Mouse (Mus musculus): ENCODE data around the gene Gm21541. TPM values are rescaled to one million over a fixed set of nuclear protein-coding genes. Genes with fewer than 3 reads are reported as not detected.
"Not testable (repeated sequence)": the region's sequence is repeated elsewhere in the genome, so short reads cannot be mapped to it uniquely, and the experiment has no call there.

The Gm21541 gene
- polyA plus RNA-seq (2015; fragmentation: Nextera tagmentation; extraction: Ambion mirVana): 11.2 and 17.1 TPM in 2 replicates

DNA sequence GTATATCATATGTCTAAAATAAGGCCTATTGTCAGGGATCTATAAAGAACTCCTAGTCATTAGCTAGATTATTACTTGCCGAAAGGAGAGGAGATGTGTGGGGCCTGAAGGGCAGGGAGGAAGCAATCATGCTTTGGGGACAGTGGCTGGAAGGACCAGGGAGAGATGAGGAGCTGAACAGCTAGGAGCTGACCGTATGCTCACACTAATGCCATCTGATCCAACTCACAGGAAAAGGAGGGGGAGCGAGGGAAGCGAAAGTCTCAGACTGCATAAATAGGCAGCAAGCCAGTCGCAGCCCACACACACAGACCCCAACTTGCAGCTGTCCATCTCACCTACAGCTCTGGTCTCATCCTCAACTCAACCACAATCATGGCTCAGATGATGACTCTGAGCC, at the start of gene Gm21541:
Gm21541 (plus strand) TSS at position 301 of the 400 bp plus-strand sequence.
- H3K4me3 ChIP-seq (ENCODE audit: low read length); H3K27me3 ChIP-seq (ENCODE audit: control insufficient read depth, insufficient read depth, low read length); H3K36me3 ChIP-seq (ENCODE audit: control insufficient read depth, insufficient read depth); H3K9ac ChIP-seq (ENCODE audit: low read length); ATAC-seq (replicated peaks; ENCODE audit: extremely low read depth, insufficient read depth, low FRiP score); H3K9me3 ChIP-seq (replicated peaks; ENCODE audit: control insufficient read depth, low read length); H3K27ac ChIP-seq (ENCODE audit: low read length); H3K4me2 ChIP-seq (ENCODE audit: low read depth, low read length); H3K4me1 ChIP-seq (ENCODE audit: control insufficient read depth, insufficient read depth, low read length): not testable (repeated sequence)
- no CpG with 5 or more reads among the region's 5 CpGs for whole genome bisulfite sequencing

DNA sequence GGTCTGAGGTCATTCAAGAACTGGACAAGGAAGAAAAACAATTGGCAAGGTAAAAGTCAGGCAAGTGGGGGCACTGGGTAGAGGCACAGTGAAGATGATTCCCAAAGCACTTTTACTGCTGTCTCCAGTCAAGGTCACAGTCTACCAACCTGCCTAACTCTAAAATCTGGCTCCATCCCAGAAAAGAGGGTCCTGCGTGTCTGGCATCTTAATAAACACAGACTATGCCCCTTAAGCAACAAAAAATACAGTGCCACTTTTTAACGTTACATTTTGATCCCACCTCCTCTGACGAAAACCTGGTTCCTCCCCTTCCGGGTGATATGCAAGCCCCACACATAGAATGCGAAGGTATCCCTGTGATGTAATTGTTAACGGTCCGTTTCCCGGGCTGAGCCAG, 37.9 kb downstream of the Gm21541 start, which contains the start of gene Gm20878:
Gm20878 (plus strand) TSS at position 301 of the 400 bp plus-strand sequence.
- not testable (repeated sequence) for H3K9ac ChIP-seq (ENCODE audit: low read length); H3K4me2 ChIP-seq (ENCODE audit: low read depth, low read length); ATAC-seq (replicated peaks; ENCODE audit: extremely low read depth, insufficient read depth, low FRiP score); H3K9me3 ChIP-seq (replicated peaks; ENCODE audit: control insufficient read depth, low read length); H3K27me3 ChIP-seq (ENCODE audit: control insufficient read depth, insufficient read depth, low read length); H3K27ac ChIP-seq (ENCODE audit: low read length); H3K36me3 ChIP-seq (ENCODE audit: control insufficient read depth, insufficient read depth); H3K4me3 ChIP-seq (ENCODE audit: low read length); H3K4me1 ChIP-seq (ENCODE audit: control insufficient read depth, insufficient read depth, low read length)
- WGBS: no CpG with 5 or more reads among the region's 8 CpGs

Other genes with a start within 250 kb of the Gm21541 start
- 1.5 and 2.0 TPM in 2 replicates for gene Cntfr, start 206.5 kb upstream of the Gm21541 start, polyA plus RNA-seq (2015; fragmentation: Nextera tagmentation; extraction: Ambion mirVana)
- gene Il11ra1, start 203.6 kb upstream of the Gm21541 start, polyA plus RNA-seq (2015; fragmentation: Nextera tagmentation; extraction: Ambion mirVana): 134 and 142 TPM in 2 replicates
- 46.1 and 48.4 TPM in 2 replicates for gene Rpp25l, start 190.1 kb upstream of the Gm21541 start, polyA plus RNA-seq (2015; fragmentation: Nextera tagmentation; extraction: Ambion mirVana)
- gene Dctn3, start 180.4 kb upstream of the Gm21541 start, polyA plus RNA-seq (2015; fragmentation: Nextera tagmentation; extraction: Ambion mirVana): 137 and 141 TPM in 2 replicates
- not detected in 2 replicates for gene Arid3c, start 172.5 kb upstream of the Gm21541 start, polyA plus RNA-seq (2015; fragmentation: Nextera tagmentation; extraction: Ambion mirVana)
- 60.6 and 69.8 TPM in 2 replicates for gene Galt, start 148.4 kb upstream of the Gm21541 start, polyA plus RNA-seq (2015; fragmentation: Nextera tagmentation; extraction: Ambion mirVana)
- 60.5 and 61.7 TPM in 2 replicates for gene Sigmar1, start 147.5 kb upstream of the Gm21541 start, polyA plus RNA-seq (2015; fragmentation: Nextera tagmentation; extraction: Ambion mirVana)
- 40.8 and 40.9 TPM in 2 replicates for gene Ccl27a, start 129.4 kb upstream of the Gm21541 start, polyA plus RNA-seq (2015; fragmentation: Nextera tagmentation; extraction: Ambion mirVana)
- gene Gm20878, start 38.0 kb downstream of the Gm21541 start, polyA plus RNA-seq (2015; fragmentation: Nextera tagmentation; extraction: Ambion mirVana): 1.9 and 2.4 TPM in 2 replicates
- 0.07 and 0.10 TPM in 2 replicates for gene Fam205a4, start 62.4 kb downstream of the Gm21541 start, polyA plus RNA-seq (2015; fragmentation: Nextera tagmentation; extraction: Ambion mirVana)
- gene Gm21093, start 131.1 kb downstream of the Gm21541 start, polyA plus RNA-seq (2015; fragmentation: Nextera tagmentation; extraction: Ambion mirVana): 0.15 TPM in 1 of 2 replicates, not detected in the other
- gene Gm3893, start 187.6 kb downstream of the Gm21541 start, polyA plus RNA-seq (2015; fragmentation: Nextera tagmentation; extraction: Ambion mirVana): not detected in 2 replicates
- gene Gm13304, start 211.2 kb downstream of the Gm21541 start, polyA plus RNA-seq (2015; fragmentation: Nextera tagmentation; extraction: Ambion mirVana): 5.6 and 8.8 TPM in 2 replicates
- gene Gm13306, start 249.8 kb downstream of the Gm21541 start, polyA plus RNA-seq (2015; fragmentation: Nextera tagmentation; extraction: Ambion mirVana): not detected in 2 replicates